ENCODE assay signal across 8 mouse cellular contexts in genomic region chr16:78427470-78428041, GRCm38 (mm10). TPM values are rescaled to one million over a fixed set of nuclear protein-coding genes. Genes with fewer than 3 reads are reported as not detected.
A peak's percentile ranks its signal among the peaks of the same experiment; 100 is the strongest.
DNase-seq lines count a peak whose midpoint lies in the region; ATAC-seq and TF ChIP-seq lines count a peak whose summit lies in the region.

No protein-coding gene starts in this region.

- H3K36me3 ChIP-seq in forebrain, embryonic 15.5 days = no peaks in the 10 kb centered on the region
- H3K36me3 ChIP-seq in heart, embryonic 15.5 days = no peaks in the 10 kb centered on the region

- H3K9ac ChIP-seq in forebrain, embryonic 15.5 days (replicated peaks) = peak overlapping the region; percentile 10
- H3K9ac ChIP-seq in heart, embryonic 15.5 days = no peak overlapping the region

- peak overlapping the region; percentile 31 for H3K4me3 ChIP-seq in forebrain, embryonic 15.5 days
- H3K4me3 ChIP-seq in heart, embryonic 15.5 days = peak overlapping the region; percentile 30
- H3K4me3 ChIP-seq in layer of hippocampus, adult 2 months = peak overlapping the region; percentile 52

- peak; percentile 79 for ATAC-seq in forebrain, embryonic 15.5 days (replicated peaks)
- ATAC-seq in heart, embryonic 15.5 days (replicated peaks; ENCODE audit: insufficient number of reproducible peaks, insufficient read depth, low FRiP score, low read depth) = peak; percentile 70; the same call in 1 of the 2 replicates

- TF ChIP-seq CTCF in layer of hippocampus, adult 2 months (conservative IDR thresholded peaks at IDR 0.05) = no peak

- H3K9me3 ChIP-seq in forebrain, embryonic 15.5 days = no peaks in the 10 kb centered on the region
- no peaks in the 10 kb centered on the region for H3K9me3 ChIP-seq in heart, embryonic 15.5 days (replicated peaks)

- H3K27me3 ChIP-seq in forebrain, embryonic 15.5 days = no peaks in the 10 kb centered on the region
- no peaks in the 10 kb centered on the region for H3K27me3 ChIP-seq in heart, embryonic 15.5 days

- 23% methylated on average over 16 of the region's 16 CpGs for WGBS in forebrain, embryonic 15.5 days
- WGBS in heart, embryonic 15.5 days = 34% methylated on average over 16 of the region's 16 CpGs

- DNase-seq in Muller cell, postnatal 12 days (ENCODE audit: inconsistent ontology term) = peak; percentile 7
- DNase-seq in cerebellum, adult 11-12 months = peak; percentile 14
- DNase-seq in layer of hippocampus, adult 2 months (ENCODE audit: low spot score in 2 of 2) = peak; percentile 52 to 64
- peak; percentile 42 for DNase-seq in lung, postnatal 10 days
- peak; percentile 39 for DNase-seq in right cerebral cortex, postnatal 4 days
- no peak for DNase-seq in urinary bladder, postnatal 4 days (ENCODE audit: low spot score in 2 of 2)

- peaks cover 11% of the 10 kb centered on the region for H3K4me1 ChIP-seq in forebrain, embryonic 15.5 days
- peaks cover 8% of the 10 kb centered on the region for H3K4me1 ChIP-seq in heart, embryonic 15.5 days (replicated peaks)

- no peak overlapping the region for H3K27ac ChIP-seq in forebrain, embryonic 15.5 days (replicated peaks)
- H3K27ac ChIP-seq in heart, embryonic 15.5 days = no peak overlapping the region
- peak overlapping the region; percentile 80 for H3K27ac ChIP-seq in layer of hippocampus, adult 2 months

- peak overlapping the region; percentile 50 for H3K4me2 ChIP-seq in forebrain, embryonic 15.5 days (replicated peaks)
- H3K4me2 ChIP-seq in heart, embryonic 15.5 days = peak overlapping the region; percentile 56

RNA-seq across cellular contexts. Expression of gene Btg3, which starts 50.6 kb away (rescaled TPM):
- 25.5 and 27.6 TPM in 2 replicates for polyA plus RNA-seq in forebrain, embryonic 15.5 days (2015; fragmentation: Nextera tagmentation; extraction: Ambion mirVana)
- polyA plus RNA-seq in heart, embryonic 15.5 days (2015; fragmentation: Nextera tagmentation; extraction: Ambion mirVana) = 56.5 and 61.6 TPM in 2 replicates
- total RNA-seq in layer of hippocampus, adult 2 months (2021) = 10 to 100 TPM; 16.5 to 17.7 TPM

Comparison
In these comparisons a context has a peak if more than half of its experiments do, and no peak if none do; other contexts are left out.
1. DNase-seq: peak in Muller cell, postnatal 12 days (single experiment), cerebellum, adult 11-12 months (single experiment), layer of hippocampus, adult 2 months (2 of 2), lung, postnatal 10 days (single experiment) and right cerebral cortex, postnatal 4 days (single experiment); none in urinary bladder, postnatal 4 days (0 of 2).
2. Peak in every context shown above with its lines, with median percentiles within 50 percentile points of each other: H3K4me3 ChIP-seq.